Comparison of ENCODE assay signal across 18 mouse cellular contexts in genomic region chr19:42033611-42034010, GRCm38 (mm10). TPM values are rescaled to one million over a fixed set of nuclear protein-coding genes. Genes with fewer than 3 reads are reported as not detected.
DNase-seq lines count a peak whose midpoint lies in the region; ATAC-seq lines count a peak whose summit lies in the region.
"Had no signal": no experiment of that assay in that cellular context is flagged by ENCODE, and none has a peak within 500 bp of the region (broad histone marks: within the 10 kb centered on the region; RNA-seq: fewer than 3 reads in every experiment).

No protein-coding gene starts in this region.

- peaks cover 9% of the 10 kb centered on the region; the same call in 1 of the 2 replicates for H3K36me3 ChIP-seq in embryonic facial prominence, embryonic 12.5 days
- H3K36me3 ChIP-seq: liver, embryonic 13.5 days had no signal

- peaks cover 19% of the 10 kb centered on the region for H3K4me1 ChIP-seq in embryonic facial prominence, embryonic 12.5 days

- peak overlapping the region; percentile 21; the same call in 1 of the 2 replicates for H3K9ac ChIP-seq in embryonic facial prominence, embryonic 12.5 days
- H3K9ac ChIP-seq: liver, embryonic 13.5 days; lung, embryonic 14.5 days had no signal

- no peak overlapping the region for H3K4me3 ChIP-seq in embryonic facial prominence, embryonic 12.5 days
- H3K4me3 ChIP-seq: liver, embryonic 13.5 days had no signal

- H3K27ac ChIP-seq in embryonic facial prominence, embryonic 12.5 days = 0 out of 2 replicates have a peak overlapping the region, but pooled peaks have one; percentile 7
- H3K27ac ChIP-seq: kidney, postnatal 0 days; liver, embryonic 13.5 days had no signal

- no peak for ATAC-seq in embryonic facial prominence, embryonic 12.5 days (ENCODE audit: insufficient number of reproducible peaks, insufficient read depth, low FRiP score, low TSS enrichment)

- DNase-seq in gastrocnemius, adult 18-20 months (ENCODE audit: low spot score) = peak; percentile 25
- DNase-seq in gastrocnemius, postnatal 4 days (ENCODE audit: low spot score in 2 of 2) = no peak
- peak; percentile 25 to 31 for DNase-seq in layer of hippocampus, postnatal 10 days (ENCODE audit: low spot score in 2 of 2)
- DNase-seq in layer of hippocampus, postnatal 25 days (ENCODE audit: extremely low spot score in 1 of 2, low spot score in 1 of 2) = no peak
- peak; percentile 55 for DNase-seq in gastrocnemius, postnatal 25 days
- no peak for DNase-seq in right cerebral cortex, postnatal 25 days
- DNase-seq: B cell, adult 2 months; kidney, adult 11 months; liver, embryonic 13.5 days; lung, embryonic 14.5 days; lung, postnatal 36 days; retina, postnatal 1 day had no signal

- no peaks in the 10 kb centered on the region for H3K9me3 ChIP-seq in embryonic facial prominence, embryonic 12.5 days
- H3K9me3 ChIP-seq: liver, embryonic 13.5 days had no signal

- 85% methylated on average over 14 of the region's 14 CpGs for WGBS in embryonic facial prominence, embryonic 12.5 days

- H3K27me3 ChIP-seq in embryonic facial prominence, embryonic 12.5 days = no peaks in the 10 kb centered on the region

- H3K4me2 ChIP-seq in embryonic facial prominence, embryonic 12.5 days (replicated peaks) = no peak overlapping the region
- H3K4me2 ChIP-seq: liver, embryonic 13.5 days; lung, embryonic 14.5 days had no signal

RNA-seq across cellular contexts. Expression of gene Ankrd2, which starts 2.2 kb away (rescaled TPM):
- 100 to 1,000 TPM; 180 to 360 TPM for total RNA-seq in gastrocnemius, adult 18-20 months (2021)
- 10 to 100 TPM; 50.1 to 73.1 TPM for total RNA-seq in gastrocnemius, postnatal 4 days (2021)
- under 1 TPM; 0.34 to 0.40 TPM for total RNA-seq in layer of hippocampus, postnatal 10 days (2021)
- total RNA-seq in layer of hippocampus, postnatal 25 days (2021) = not detected
- polyA plus RNA-seq in embryonic facial prominence, embryonic 12.5 days (2016; fragmentation: Nextera tagmentation; extraction: Ambion mirVana) = 0.24 and 0.27 TPM in 2 replicates
- 1,000 to 10,000 TPM in 1 of 2 experiments, 100 to 1,000 TPM in 1; 167 to 1,046 TPM for total RNA-seq in gastrocnemius, postnatal 25 days (2021)
- total RNA-seq: heart, postnatal 25 days; layer of hippocampus, postnatal 36 days had no signal

RNA-seq across cellular contexts. Expression of gene Hoga1, which starts 11.8 kb away (rescaled TPM):
- total RNA-seq in gastrocnemius, adult 18-20 months (2021) = 1 to 10 TPM; 2.8 to 4.2 TPM
- 1 to 10 TPM; 7.1 to 8.8 TPM for total RNA-seq in gastrocnemius, postnatal 4 days (2021)
- 1 to 10 TPM; 9.1 to 9.3 TPM for total RNA-seq in layer of hippocampus, postnatal 10 days (2021)
- total RNA-seq in layer of hippocampus, postnatal 25 days (2021) = 1 to 10 TPM; 5.2 to 8.2 TPM
- 1.3 and 1.9 TPM in 2 replicates for polyA plus RNA-seq in embryonic facial prominence, embryonic 12.5 days (2016; fragmentation: Nextera tagmentation; extraction: Ambion mirVana)
- total RNA-seq in gastrocnemius, postnatal 25 days (2021) = 1 to 10 TPM; 2.1 to 2.3 TPM

RNA-seq across cellular contexts. Expression of gene 4933411K16Rik, which starts 18.4 kb away (rescaled TPM):
- total RNA-seq in gastrocnemius, adult 18-20 months (2021) = under 1 TPM; 0.48 to 0.85 TPM
- under 1 TPM; 0.75 to 0.91 TPM for total RNA-seq in gastrocnemius, postnatal 4 days (2021)
- total RNA-seq in layer of hippocampus, postnatal 10 days (2021) = 1 to 10 TPM in 1 of 2 experiments, under 1 TPM in 1; 0.71 to 1.4 TPM
- total RNA-seq in layer of hippocampus, postnatal 25 days (2021) = 1 to 10 TPM in 1 of 2 experiments, under 1 TPM in 1; 0.76 to 1.6 TPM
- not detected in 2 replicates for polyA plus RNA-seq in embryonic facial prominence, embryonic 12.5 days (2016; fragmentation: Nextera tagmentation; extraction: Ambion mirVana)
- total RNA-seq in gastrocnemius, postnatal 25 days (2021) = under 1 TPM; 0.20 to 0.32 TPM
- total RNA-seq: heart, postnatal 25 days had no signal
- polyA plus RNA-seq: forebrain, embryonic 16.5 days; limb, embryonic 11.5 days; liver, embryonic 13.5 days; lung, embryonic 14.5 days had no signal

RNA-seq across cellular contexts. Expression of gene Ubtd1, which starts 52.0 kb away (rescaled TPM):
- 10 to 100 TPM; 15.5 to 17.3 TPM for total RNA-seq in gastrocnemius, adult 18-20 months (2021)
- total RNA-seq in gastrocnemius, postnatal 4 days (2021) = 10 to 100 TPM; 37.5 to 39.7 TPM
- total RNA-seq in layer of hippocampus, postnatal 10 days (2021) = 10 to 100 TPM; 15.8 to 18.9 TPM
- 10 to 100 TPM; 13.7 to 14.0 TPM for total RNA-seq in layer of hippocampus, postnatal 25 days (2021)
- 20.3 and 20.5 TPM in 2 replicates for polyA plus RNA-seq in embryonic facial prominence, embryonic 12.5 days (2016; fragmentation: Nextera tagmentation; extraction: Ambion mirVana)
- 10 to 100 TPM; 15.4 to 19.8 TPM for total RNA-seq in gastrocnemius, postnatal 25 days (2021)

RNA-seq across cellular contexts. Expression of gene Morn4, which starts 52.5 kb away (rescaled TPM):
- 1 to 10 TPM; 4.0 to 4.5 TPM for total RNA-seq in gastrocnemius, adult 18-20 months (2021)
- total RNA-seq in gastrocnemius, postnatal 4 days (2021) = 1 to 10 TPM; 2.0 to 2.5 TPM
- total RNA-seq in layer of hippocampus, postnatal 10 days (2021) = 10 to 100 TPM; 63.7 to 68.2 TPM
- 10 to 100 TPM; 71.1 to 72.9 TPM for total RNA-seq in layer of hippocampus, postnatal 25 days (2021)
- 37.8 and 42.8 TPM in 2 replicates for polyA plus RNA-seq in embryonic facial prominence, embryonic 12.5 days (2016; fragmentation: Nextera tagmentation; extraction: Ambion mirVana)
- 1 to 10 TPM; 1.2 to 1.8 TPM for total RNA-seq in gastrocnemius, postnatal 25 days (2021)

Comparison
In these comparisons a context has a peak if more than half of its experiments do, and no peak if none do; other contexts are left out.
1. DNase-seq: peak in gastrocnemius, adult 18-20 months (single experiment), layer of hippocampus, postnatal 10 days (2 of 2) and gastrocnemius, postnatal 25 days (single experiment); none in gastrocnemius, postnatal 4 days (0 of 2), layer of hippocampus, postnatal 25 days (0 of 2) and right cerebral cortex, postnatal 25 days (single experiment).
2. RNA of gene Ankrd2, which starts 2.2 kb away (total RNA-seq): 167 to 1,046 TPM in gastrocnemius, postnatal 25 days, 180 to 360 TPM in gastrocnemius, adult 18-20 months and 50.1 to 73.1 TPM in gastrocnemius, postnatal 4 days; 0.34 to 0.40 TPM in layer of hippocampus, postnatal 10 days and not detected in layer of hippocampus, postnatal 25 days; every median in the first group is over 10 times any median in the second.